Mouse (Mus musculus): Measurements from ENCODE around the gene Gm4884.
"Not testable (repeated sequence)": the region's sequence is repeated elsewhere in the genome, so short reads cannot be mapped to it uniquely, and the experiment has no call there.

DNA sequence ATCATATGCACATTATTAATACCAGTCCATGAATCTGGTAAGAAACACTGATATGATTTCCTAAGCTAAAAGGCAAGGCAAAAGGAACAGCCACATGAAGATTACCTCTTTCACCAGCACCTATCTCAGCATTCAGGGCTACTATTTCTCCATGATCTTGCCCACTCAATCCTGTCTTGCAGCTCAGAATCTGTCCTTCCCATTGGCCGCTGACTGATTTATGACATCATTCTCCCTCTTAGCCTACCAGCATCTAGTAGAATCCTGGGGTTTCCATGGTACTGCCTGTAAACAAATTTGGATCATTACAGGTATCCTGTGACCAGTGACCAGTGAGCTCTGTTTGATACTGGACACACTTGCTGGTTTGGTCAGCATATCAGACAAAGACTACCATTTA lies at the start of gene Gm4884:
- not testable (repeated sequence) for TF ChIP-seq GATA1 (IDR thresholded peaks at IDR 0.05; ENCODE audit: borderline replicate concordance, low read length); FLI1 (IDR thresholded peaks at IDR 0.05; ENCODE audit: low read length)

Measured in megakaryocyte, embryonic 14.5 days (primary cell).